Mouse (Mus musculus) gastrocnemius, postnatal 4 days (tissue): ENCODE measurements around the gene Dis3. TPM values are rescaled to one million over a fixed set of nuclear protein-coding genes. Genes with fewer than 3 reads are reported as not detected.

Source experiments
- DNase-seq, 2 experiments: peaks; one replicate each; pipeline ENCODE4 v3.0.0; 2021 to 2022; ENCODE audit warnings: low spot score in 2 of 2, mixed read lengths in 2 of 2
- long read RNA-seq, 2 experiments: library from polyadenylated mRNA; stranded (forward); transcript quantifications; one replicate each; pipeline ENCODE4 v2.0.0; 2021
- total RNA-seq, 2 experiments: library from RNA; stranded (reverse); gene quantifications; 2 replicates each; pipeline ENCODE4 v1.2.3; 2021

The Dis3 gene
- total RNA-seq, result 10 to 100 TPM; 25.8 to 26.4 TPM
- long read RNA-seq, experiment 1, full-length matches to known transcripts, result 23 of 25 reads
- long read RNA-seq, experiment 1, partial matches to known transcripts, result 2 of 25 reads
- long read RNA-seq, experiment 1, other reads (novel, unspliced or antisense), result 0 of 25 reads
- long read RNA-seq, experiment 2, full-length matches to known transcripts, result 15 of 21 reads
- long read RNA-seq, experiment 2, partial matches to known transcripts, result 3 of 21 reads
- long read RNA-seq, experiment 2, other reads (novel, unspliced or antisense), result 3 of 21 reads

GRCm38 (mm10) chr14:99099267-99099966 is at the start of gene Dis3, which contains the start of gene Pibf1:
TSS of gene Dis3 (minus strand) at chr14:99099770.
TSS of gene Pibf1 (plus strand) at chr14:99099424.
- peak; percentile 96 to 99 for DNase-seq

- no peak for DNase-seq
Measured at GRCm38 (mm10) chr14:99146841-99147240, 47.3 kb upstream of the Dis3 start.

GRCm38 (mm10) chr14:99141786-99142633 is 42.4 kb upstream of the Dis3 start:
- DNase-seq, result peak; percentile 72 to 80

DNA sequence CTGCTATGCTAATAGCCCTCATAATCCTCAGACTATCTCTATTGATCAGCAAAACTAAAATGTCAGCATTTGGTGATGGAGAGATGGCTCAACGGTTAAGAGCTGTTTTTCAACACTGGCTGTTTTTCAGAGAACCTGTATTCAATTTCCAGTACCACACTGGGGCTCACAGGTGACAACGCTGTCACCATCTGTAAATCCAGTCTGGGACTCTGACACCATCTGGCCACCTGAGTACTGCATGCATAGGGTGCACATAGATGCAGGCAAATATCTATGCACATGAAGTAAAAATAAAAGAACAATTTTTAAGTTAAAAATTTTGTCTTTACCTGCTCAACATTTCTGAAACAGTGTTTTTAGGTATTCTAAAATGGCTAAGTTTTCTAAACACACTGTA is 40.5 kb upstream of the Dis3 start:
- no peak for DNase-seq

- DNase-seq, result no peak
Measured at GRCm38 (mm10) chr14:99136297-99136696, 36.7 kb upstream of the Dis3 start.

DNA sequence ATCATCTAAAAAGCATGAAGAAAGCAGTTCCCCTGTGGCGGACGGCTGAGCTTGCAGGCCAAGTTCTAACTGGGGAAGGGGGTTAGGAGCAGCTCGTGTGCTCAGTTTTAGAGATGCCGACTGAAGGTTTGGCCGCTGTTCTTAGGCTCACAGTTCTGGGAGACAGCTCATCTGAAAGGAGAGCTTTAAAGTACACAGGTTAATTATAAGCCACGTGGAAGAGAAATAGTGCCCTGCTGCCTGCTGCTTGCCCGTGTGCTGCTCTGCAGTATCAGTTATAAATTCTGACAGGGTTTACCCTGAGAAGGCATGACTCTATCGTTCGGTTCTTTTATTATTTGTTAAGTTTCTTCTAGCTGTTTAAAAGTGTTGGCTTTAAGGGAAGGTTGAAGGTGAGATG is 36.2 kb upstream of the Dis3 start:
- DNase-seq, result no peak

DNA sequence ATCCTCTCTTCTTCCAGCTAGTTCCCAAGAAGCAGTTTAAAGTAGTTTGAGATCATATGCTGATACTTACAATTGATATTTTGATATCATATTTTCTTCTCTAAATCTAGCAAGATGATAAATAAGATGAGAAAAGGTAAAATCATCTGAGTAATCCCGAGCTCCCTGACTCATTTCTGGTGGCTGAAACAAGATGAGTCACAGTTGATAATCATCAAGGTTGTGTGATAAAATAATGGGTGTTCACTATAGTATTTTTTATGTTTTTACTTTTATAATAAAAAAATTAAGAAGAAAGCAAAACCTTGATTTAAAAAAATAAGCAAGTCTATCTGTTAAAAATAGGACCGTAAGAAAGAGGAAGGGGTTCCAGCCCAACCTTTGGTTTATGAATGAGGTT is 34.5 kb upstream of the Dis3 start:
- DNase-seq, result no peak

GRCm38 (mm10) chr14:99129050-99129449 is 29.5 kb upstream of the Dis3 start:
- DNase-seq, result no peak

- DNase-seq, result no peak
Measured at GRCm38 (mm10) chr14:99127509-99127908, 27.9 kb upstream of the Dis3 start.

DNA sequence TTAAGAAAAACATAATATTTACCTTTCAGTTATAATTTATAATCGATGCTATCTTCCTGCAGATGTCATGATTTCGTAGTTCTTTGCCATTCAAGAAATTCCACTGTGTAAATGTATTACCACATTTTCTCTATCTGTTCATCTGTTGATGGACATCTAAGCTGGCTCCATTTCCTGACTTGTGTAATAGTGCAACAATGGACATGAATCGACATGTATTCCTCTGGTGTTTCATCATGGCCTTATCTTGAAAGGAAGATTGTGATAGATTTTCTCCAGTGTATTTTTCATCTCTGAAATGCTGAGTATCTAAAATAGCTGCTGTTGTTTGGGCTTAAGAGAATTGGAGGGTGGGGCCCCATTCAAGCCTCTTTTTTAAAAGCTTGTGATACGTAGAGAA is 27.1 kb upstream of the Dis3 start:
- no peak for DNase-seq

DNA sequence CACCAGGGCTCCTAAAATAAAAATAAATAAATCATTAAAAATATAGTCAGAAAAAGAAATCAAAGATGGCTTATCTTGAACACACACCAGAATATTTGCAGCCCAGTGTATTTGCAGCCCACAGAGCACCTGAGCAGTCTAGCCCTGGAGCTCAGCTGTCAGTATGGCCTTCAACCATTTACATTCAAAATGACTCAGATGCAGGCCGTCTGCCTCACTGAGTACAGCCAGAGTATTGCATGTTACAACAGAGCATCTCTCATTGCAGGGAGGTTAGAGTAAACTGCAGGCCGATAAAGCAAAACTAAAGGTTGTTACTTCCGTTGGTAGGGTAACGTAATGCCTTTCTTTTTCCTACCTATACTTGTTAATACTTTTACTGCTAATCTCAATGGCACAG is 24.5 kb upstream of the Dis3 start:
- no peak for DNase-seq

DNA sequence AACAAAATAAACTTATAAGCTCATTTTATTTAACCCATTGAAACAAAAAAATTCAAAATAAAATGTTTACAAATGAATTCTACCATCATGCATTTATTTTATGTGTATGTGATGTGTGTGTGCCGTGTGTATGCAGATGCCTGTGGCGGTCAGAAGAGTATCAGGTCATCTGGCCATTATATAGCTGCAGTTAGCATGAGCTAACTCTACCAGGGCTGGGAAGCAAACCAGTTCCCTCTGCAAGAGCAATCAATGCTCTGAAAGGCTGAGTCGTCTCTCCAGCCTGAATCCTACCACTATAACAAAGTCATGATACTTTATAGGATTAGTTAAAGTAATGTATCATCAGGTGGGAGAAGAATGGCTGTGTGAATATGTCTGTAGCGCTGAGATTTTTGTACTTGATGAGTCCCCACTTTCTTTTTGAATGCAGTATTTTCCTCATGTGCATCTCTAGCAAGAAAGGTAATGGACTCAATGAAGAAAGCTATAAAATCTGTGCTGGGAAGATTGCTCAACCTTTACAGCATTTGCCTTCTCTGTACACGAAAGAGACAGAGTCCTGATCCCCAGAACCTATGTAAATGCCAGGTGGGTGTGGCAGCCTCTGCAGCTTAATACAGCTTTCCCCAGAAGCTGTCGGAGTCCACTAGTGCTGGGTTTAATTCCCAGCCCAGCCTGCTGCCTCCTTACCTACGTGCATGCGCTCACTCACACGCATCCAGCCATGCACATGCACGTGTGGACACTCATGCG is 22.2 kb upstream of the Dis3 start:
- no peak for DNase-seq

DNA sequence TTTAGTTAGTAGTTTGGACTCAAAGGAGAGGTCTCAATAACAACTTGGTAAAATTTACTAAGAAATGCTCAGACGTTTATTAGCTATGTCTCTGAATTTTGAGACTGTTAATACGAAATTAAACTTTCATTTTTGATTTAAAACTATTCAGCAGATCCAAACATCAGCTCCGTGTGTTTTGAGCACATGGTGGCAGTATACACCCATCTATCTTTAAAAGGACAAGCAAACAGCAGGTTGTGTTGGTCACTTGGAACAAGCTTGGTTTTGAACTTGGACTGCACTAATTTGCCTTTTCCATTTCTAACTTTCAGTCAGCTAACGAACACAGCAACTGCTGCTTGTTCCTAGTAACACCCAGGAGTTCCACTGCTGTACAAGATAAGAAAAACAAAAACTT is 18.0 kb upstream of the Dis3 start:
- DNase-seq, result no peak

- DNase-seq, result no peak
Measured at GRCm38 (mm10) chr14:99108762-99109161, 9.2 kb upstream of the Dis3 start.

DNA sequence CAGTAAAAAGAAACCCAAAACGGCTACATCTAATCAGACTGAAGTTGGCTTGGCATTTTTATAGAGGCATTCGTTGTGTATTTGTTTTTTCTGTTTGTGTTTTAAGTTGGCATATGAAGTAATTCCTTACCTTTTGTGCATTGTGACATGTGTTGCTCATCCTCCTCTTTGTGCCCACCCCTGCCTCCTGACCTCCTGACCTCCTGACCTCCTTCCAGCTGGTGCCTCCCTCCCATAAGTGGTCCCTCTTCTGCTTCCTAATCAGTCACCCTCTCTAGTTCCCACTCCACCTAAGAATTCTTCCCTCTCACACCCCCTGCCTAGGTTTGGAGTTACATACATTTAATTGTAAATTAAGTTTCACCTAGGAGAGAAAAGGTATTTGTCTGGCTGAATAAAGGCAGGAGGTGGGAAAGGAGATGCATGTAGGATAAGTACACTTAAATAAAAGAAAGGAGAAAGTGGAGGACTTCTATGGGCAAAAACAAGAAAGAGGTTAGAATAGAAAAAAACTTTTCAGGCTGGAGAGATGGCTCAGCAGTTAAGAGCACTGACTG is 8.1 kb upstream of the Dis3 start:
- no peak for DNase-seq

DNA sequence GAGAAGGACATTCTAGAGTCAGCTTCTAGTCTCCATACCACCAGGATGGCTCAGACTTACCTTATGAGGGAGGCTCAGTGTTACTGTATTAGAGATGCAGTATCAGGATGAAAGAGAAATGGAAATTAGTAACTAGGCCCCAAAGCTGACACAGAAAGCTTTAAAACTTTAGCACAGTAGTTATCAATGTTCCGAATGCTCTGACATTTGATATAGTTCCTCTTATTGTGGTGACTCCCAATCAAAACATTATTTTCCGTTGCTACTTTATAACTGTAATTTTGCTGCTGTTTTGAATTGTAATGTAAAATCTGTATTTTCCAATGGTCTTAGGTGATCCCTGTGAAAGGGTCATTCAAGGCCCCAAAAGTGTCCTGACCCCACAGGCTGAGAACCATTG is 7.1 kb upstream of the Dis3 start:
- DNase-seq, result no peak

GRCm38 (mm10) chr14:99104542-99105123 is 5.1 kb upstream of the Dis3 start:
- no peak for DNase-seq

- no peak for DNase-seq
Measured at GRCm38 (mm10) chr14:99103050-99103449, 3.5 kb upstream of the Dis3 start.

GRCm38 (mm10) chr14:99099967-99100587 is 507 bp upstream of the Dis3 start:
- DNase-seq, result no peak

DNA sequence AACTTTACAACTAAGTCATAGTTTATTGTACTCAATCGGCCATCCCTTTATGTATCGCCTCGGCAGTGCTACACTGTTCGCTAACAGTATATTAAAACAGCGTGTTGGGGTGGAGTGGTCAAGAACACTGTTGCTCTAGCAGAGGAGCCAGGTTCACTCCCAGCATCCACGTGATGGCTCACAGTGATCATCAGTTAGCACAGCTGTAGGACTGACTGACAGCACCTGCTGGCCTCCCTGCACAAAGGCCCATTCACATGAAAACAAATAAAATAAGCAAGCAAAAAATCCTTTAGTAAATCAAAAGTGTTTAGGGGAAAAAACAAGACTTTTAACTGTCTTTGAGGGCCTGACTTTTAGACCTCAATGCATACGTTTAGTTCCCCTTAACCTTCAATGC is 10.6 kb downstream of the Dis3 start:
- DNase-seq, result no peak
